17 mouse cellular contexts compared by ENCODE assay signal in genomic region chr11:35248088-35248487, GRCm38 (mm10).
DNase-seq lines count a peak whose midpoint lies in the region; TF ChIP-seq lines count a peak whose summit lies in the region.
"Had no signal": no experiment of that assay in that cellular context is flagged by ENCODE, and none has a peak within 500 bp of the region (broad histone marks: within the 10 kb centered on the region; RNA-seq: fewer than 3 reads in every experiment).

No protein-coding gene starts in this region.

- no peak for TF ChIP-seq CTCF in layer of hippocampus, adult 2 months (conservative IDR thresholded peaks at IDR 0.05)

- peak overlapping the region; percentile 25; the same call in 1 of the 2 replicates for H3K27ac ChIP-seq in layer of hippocampus, adult 2 months
- H3K27ac ChIP-seq: embryonic facial prominence, embryonic 12.5 days; forebrain, embryonic 13.5 days; heart, embryonic 13.5 days; hindbrain, embryonic 15.5 days had no signal

- no peak overlapping the region for H3K4me3 ChIP-seq in layer of hippocampus, adult 2 months
- H3K4me3 ChIP-seq: embryonic facial prominence, embryonic 12.5 days; forebrain, embryonic 13.5 days; heart, embryonic 13.5 days; hindbrain, embryonic 15.5 days had no signal

- DNase-seq in gastrocnemius, adult 18-20 months (ENCODE audit: low spot score), result peak; percentile 24
- no peak for DNase-seq in gastrocnemius, postnatal 4 days (ENCODE audit: low spot score in 2 of 2)
- DNase-seq in layer of hippocampus, adult 2 months (ENCODE audit: low spot score in 2 of 2), result no peak
- DNase-seq in layer of hippocampus, adult 8-10 months (ENCODE audit: low spot score in 2 of 2), result no peak
- DNase-seq in gastrocnemius, postnatal 25 days, result peak; percentile 33
- no peak for DNase-seq in lung, postnatal 36 days
- no peak for DNase-seq in thymus, postnatal 0 days (ENCODE audit: low spot score)
- DNase-seq: adrenal gland, adult 2 months; adrenal gland, postnatal 25 days; cerebellum, adult 18-20 months; embryo, embryonic 11 days; forebrain, postnatal 0 days; heart, postnatal 36 days had no signal

Comparison
In these comparisons a context has a peak if more than half of its experiments do, and no peak if none do; other contexts are left out.
1. DNase-seq: peak in gastrocnemius, adult 18-20 months (single experiment) and gastrocnemius, postnatal 25 days (single experiment); none in gastrocnemius, postnatal 4 days (0 of 2), layer of hippocampus, adult 2 months (0 of 2), layer of hippocampus, adult 8-10 months (0 of 2), lung, postnatal 36 days (single experiment) and thymus, postnatal 0 days (single experiment).